Comparison of ENCODE assay signal across 8 mouse cellular contexts in the genomic region with DNA sequence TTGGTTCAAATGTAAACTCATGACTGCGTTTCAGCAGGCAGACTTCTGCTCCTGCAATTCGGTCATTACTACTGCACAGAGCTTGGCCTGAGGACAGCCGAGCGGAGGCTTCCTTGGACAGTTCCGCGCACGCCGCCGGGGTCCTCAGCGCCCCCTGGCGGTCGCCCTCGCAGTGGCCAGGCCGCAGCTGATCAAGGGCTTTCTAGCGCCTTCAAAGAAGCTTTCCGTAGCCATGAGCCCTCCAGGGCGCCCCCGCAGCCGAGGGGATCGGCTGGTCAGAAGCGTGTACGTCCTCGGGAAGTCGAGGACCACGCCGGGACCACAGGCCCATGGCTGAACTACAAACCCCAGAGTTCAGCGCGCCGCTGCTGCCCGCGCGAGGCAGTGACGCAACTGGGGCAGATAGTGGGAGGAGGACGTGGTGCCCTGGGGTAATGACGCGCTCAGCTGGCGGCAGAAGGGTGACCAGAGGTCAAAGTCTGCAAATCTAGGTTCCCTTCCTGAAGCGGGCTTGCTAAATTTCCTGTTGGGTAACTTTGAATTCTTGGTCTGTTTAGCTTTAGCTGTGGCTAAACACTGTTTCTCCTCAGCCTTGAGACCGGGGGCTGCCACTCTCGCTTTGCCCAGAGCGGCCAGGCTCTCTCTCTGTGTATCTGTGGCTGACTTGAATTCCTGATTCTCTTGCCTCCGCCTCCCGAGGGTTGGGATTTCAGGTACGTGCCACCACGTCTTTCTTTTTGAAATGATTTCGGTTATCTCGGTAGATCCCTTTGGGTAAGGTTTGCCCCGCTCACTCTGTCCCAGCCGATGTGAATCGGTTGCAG. TPM values are rescaled to one million over a fixed set of nuclear protein-coding genes. Genes with fewer than 3 reads are reported as not detected.
DNase-seq lines count a peak whose midpoint lies in the region; ATAC-seq lines count a peak whose summit lies in the region.

No protein-coding gene starts in this region.

- H3K27me3 ChIP-seq in intestine, embryonic 15.5 days (replicated peaks): no peaks in the 10 kb centered on the region

- peak overlapping the region; percentile 68 for H3K4me2 ChIP-seq in intestine, embryonic 15.5 days (replicated peaks)

- H3K36me3 ChIP-seq in intestine, embryonic 15.5 days: 0 out of 2 replicates have a peak, but pooled peaks cover 6% of the 10 kb centered on the region

- H3K4me1 ChIP-seq in intestine, embryonic 15.5 days (replicated peaks): peaks cover 21% of the 10 kb centered on the region

- peak overlapping the region; percentile 59 for H3K4me3 ChIP-seq in intestine, embryonic 15.5 days (replicated peaks)

- WGBS in intestine, embryonic 15.5 days: under 1% methylated on average over 50 of the region's 50 CpGs

- intact Hi-C loops in gastrocnemius, postnatal 36 days (cut with DNase I): no loop called here
- intact Hi-C loops in left cerebral cortex, postnatal 25 days (cut with DNase I): loop anchor here (1.0 to 2.0 kb wide), 3 partner anchors 24 to 53 kb away; a partner anchor contains a TSS

- H3K9me3 ChIP-seq in intestine, embryonic 15.5 days: no peaks in the 10 kb centered on the region

- DNase-seq in adrenal gland, adult 8-10 months: peak; percentile 94
- peak; percentile 91 for DNase-seq in embryo, embryonic 11.5 days (ENCODE audit: low read depth, low spot score)
- peak; percentile 94 to 97 for DNase-seq in gastrocnemius, postnatal 36 days
- DNase-seq in left cerebral cortex, postnatal 25 days (ENCODE audit: low spot score in 2 of 2): peak; percentile 97
- DNase-seq in mesoderm, embryonic 11.5 days (ENCODE audit: low read depth, low spot score): peak; percentile 97
- DNase-seq in right cerebral cortex, postnatal 25 days: peak; percentile 96
- DNase-seq in urinary bladder, postnatal 36 days (ENCODE audit: low spot score in 2 of 2): peak; percentile 96

- H3K9ac ChIP-seq in intestine, embryonic 15.5 days: peak overlapping the region; percentile 71

- peak; percentile 97 for ATAC-seq in intestine, embryonic 15.5 days

- H3K27ac ChIP-seq in intestine, embryonic 15.5 days: peak overlapping the region; percentile 95

RNA-seq across cellular contexts. Expression of a gene that starts 3.3 kb away (rescaled TPM):
- 10 to 100 TPM; 24.4 to 29.0 (median 26.6) TPM for total RNA-seq in adrenal gland, adult 8-10 months (2022)
- total RNA-seq in gastrocnemius, postnatal 36 days (2021): 10 to 100 TPM; 13.9 to 15.0 TPM
- 22.0 and 26.1 TPM in 2 replicates for polyA plus RNA-seq in intestine, embryonic 15.5 days (2015; fragmentation: Nextera tagmentation; extraction: Ambion mirVana)
- total RNA-seq in left cerebral cortex, postnatal 25 days (2021): 10 to 100 TPM; 25.1 to 25.4 TPM

RNA-seq across cellular contexts. Expression of a gene that starts 23.1 kb away (rescaled TPM):
- 1 to 10 TPM; 4.0 to 6.4 (median 5.1) TPM for total RNA-seq in adrenal gland, adult 8-10 months (2022)
- total RNA-seq in gastrocnemius, postnatal 36 days (2021): 1 to 10 TPM; 1.2 to 2.0 TPM
- 3.9 and 4.3 TPM in 2 replicates for polyA plus RNA-seq in intestine, embryonic 15.5 days (2015; fragmentation: Nextera tagmentation; extraction: Ambion mirVana)
- total RNA-seq in left cerebral cortex, postnatal 25 days (2021): 10 to 100 TPM in 1 of 2 experiments, 1 to 10 TPM in 1; 9.9 to 12.8 TPM

RNA-seq across cellular contexts. Expression of a gene that starts 23.4 kb away (rescaled TPM):
- total RNA-seq in adrenal gland, adult 8-10 months (2022): 1 to 10 TPM; 4.5 to 9.4 (median 6.3) TPM
- 1 to 10 TPM; 1.8 to 2.2 TPM for total RNA-seq in gastrocnemius, postnatal 36 days (2021)
- 44.6 and 49.8 TPM in 2 replicates for polyA plus RNA-seq in intestine, embryonic 15.5 days (2015; fragmentation: Nextera tagmentation; extraction: Ambion mirVana)
- 10 to 100 TPM; 13.3 to 16.2 TPM for total RNA-seq in left cerebral cortex, postnatal 25 days (2021)

RNA-seq across cellular contexts. Expression of a gene that starts 23.7 kb away (rescaled TPM):
- total RNA-seq in adrenal gland, adult 8-10 months (2022): 10 to 100 TPM; 45.2 to 50.0 (median 46.1) TPM
- 10 to 100 TPM; 35.9 to 58.0 TPM for total RNA-seq in gastrocnemius, postnatal 36 days (2021)
- 22.1 and 25.7 TPM in 2 replicates for polyA plus RNA-seq in intestine, embryonic 15.5 days (2015; fragmentation: Nextera tagmentation; extraction: Ambion mirVana)
- 1 to 10 TPM; 5.3 to 5.8 TPM for total RNA-seq in left cerebral cortex, postnatal 25 days (2021)

RNA-seq across cellular contexts. Expression of a gene that starts 30.3 kb away (rescaled TPM):
- total RNA-seq in adrenal gland, adult 8-10 months (2022): 10 to 100 TPM; 63.5 to 76.9 (median 73.5) TPM
- 10 to 100 TPM; 63.9 to 64.3 TPM for total RNA-seq in gastrocnemius, postnatal 36 days (2021)
- 12.5 and 12.6 TPM in 2 replicates for polyA plus RNA-seq in intestine, embryonic 15.5 days (2015; fragmentation: Nextera tagmentation; extraction: Ambion mirVana)
- total RNA-seq in left cerebral cortex, postnatal 25 days (2021): 10 to 100 TPM; 77.3 to 78.8 TPM

Comparison
In these comparisons a context has a peak if more than half of its experiments do, and no peak if none do; other contexts are left out.
1. Peak in every context shown above with its lines: DNase-seq, ATAC-seq, H3K4me3 ChIP-seq and H3K27ac ChIP-seq.